Mouse (Mus musculus): Measurements from ENCODE around the gene Lmod3.
"Not testable (repeated sequence)": the region's sequence is repeated elsewhere in the genome, so short reads cannot be mapped to it uniquely, and the experiment has no call there.

The Lmod3 gene

DNA sequence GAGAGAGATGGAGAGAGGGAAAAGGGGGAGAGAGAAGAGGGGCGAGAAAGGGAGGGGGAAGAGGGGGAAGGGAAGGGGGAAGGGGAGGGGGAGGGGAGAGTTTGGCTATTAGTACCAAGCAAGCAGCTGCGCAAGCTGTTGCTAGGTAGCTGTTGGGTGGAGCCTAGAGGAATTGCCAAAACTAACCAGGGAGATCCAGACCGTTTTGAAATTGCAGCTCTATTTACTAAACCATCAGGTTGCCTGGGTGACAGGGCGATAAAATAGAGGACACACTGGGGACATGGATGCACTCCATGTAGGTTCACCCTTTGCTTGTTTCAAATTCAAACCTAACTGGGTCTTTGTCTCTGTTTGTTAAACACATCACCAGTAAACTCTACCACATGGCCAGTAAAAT, 23.8 kb upstream of the Lmod3 start:
- no peak for DNase-seq (ENCODE audit: extremely low spot score)

DNA sequence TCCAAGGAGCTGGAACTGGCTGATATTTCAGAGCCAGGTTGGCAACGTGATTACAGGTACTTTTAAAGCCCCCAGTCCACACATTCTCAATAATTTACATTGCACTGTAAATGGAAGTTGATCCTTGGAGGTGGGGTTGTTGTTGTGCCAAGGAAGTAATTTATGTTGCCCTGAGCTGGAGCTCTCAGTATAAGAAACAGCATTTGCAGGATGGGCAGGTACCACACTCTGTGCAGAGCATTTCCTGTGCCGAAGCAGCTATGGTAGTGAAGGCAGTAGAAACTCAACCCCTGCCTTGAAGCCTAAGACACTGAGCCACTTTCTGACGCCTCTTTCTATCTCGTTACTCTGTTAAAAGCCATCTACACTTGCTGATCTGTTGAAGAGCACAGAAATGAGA, 23.2 kb upstream of the Lmod3 start:
- DNase-seq (ENCODE audit: extremely low spot score), result no peak

DNA sequence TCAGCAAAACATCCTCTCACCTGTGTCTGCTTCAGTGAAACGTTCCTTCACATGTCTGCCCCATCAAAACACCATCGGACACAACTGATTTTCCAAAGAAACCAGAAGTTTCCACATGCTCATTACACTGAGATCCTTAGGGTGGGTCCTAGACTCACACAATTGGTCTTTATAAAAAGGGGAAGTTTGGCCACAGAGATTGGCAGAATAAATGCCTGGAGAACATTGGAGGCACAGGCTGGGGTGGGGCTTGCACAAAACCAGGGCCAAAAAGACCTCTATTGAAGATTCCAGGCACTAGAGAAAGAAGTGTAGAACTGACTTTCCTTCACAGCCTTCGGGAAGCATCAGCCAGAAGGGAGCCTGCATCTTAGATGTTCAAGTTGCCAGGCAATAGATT, 21.2 kb upstream of the Lmod3 start:
- no peak for DNase-seq (ENCODE audit: extremely low spot score)

DNA sequence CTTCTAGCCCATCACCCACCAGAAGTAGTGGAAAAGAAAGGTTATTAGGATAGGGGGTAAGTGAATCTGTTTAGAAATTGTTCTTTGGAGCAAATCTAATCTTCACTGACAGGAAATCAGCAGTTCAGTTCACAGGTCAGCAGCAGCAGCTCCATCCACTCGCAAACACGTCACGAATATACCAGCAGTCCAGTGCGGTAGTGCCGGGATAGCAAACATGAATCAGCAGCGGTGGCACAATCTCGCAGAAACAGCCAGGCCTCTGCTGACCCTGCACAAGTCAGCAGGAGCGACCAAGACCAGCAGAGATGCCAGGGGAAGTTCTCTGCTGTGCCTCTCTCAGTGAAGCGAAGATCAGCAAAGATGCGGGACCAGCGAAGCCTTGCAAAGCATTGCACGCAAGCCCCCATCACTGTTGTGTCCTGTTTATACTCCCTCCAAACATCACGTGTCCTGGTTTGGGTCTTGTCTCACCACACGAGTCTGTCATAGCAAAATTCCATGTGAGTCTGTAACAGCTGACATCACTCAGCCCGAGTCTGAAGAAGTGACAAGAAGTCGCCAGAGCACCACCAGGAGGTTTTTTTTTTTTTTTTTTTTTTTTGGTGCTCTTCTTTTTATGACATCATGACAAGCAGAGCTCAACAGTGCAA, 20.6 kb upstream of the Lmod3 start:
- no peak for DNase-seq (ENCODE audit: extremely low spot score)

DNA sequence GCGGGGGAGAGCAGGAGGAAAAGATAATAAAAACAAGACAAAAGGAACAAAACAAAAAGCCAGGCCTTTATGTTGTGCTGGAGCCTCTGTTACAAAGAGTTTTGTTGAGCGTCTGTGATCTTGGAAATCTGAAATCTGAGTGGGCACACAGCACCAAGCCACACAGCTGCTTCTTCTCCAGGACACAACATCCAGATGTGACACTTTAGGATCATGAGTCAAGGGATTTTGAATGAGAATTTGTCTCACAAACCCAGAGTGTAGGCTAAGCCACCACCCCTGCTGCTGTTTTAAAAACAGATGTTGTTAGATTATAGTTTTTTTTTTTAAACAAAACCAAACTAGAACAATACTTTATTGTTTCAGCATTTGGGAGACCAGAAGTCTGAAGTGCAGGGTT, 19.8 kb upstream of the Lmod3 start:
- no peak for DNase-seq (ENCODE audit: extremely low spot score)

DNA sequence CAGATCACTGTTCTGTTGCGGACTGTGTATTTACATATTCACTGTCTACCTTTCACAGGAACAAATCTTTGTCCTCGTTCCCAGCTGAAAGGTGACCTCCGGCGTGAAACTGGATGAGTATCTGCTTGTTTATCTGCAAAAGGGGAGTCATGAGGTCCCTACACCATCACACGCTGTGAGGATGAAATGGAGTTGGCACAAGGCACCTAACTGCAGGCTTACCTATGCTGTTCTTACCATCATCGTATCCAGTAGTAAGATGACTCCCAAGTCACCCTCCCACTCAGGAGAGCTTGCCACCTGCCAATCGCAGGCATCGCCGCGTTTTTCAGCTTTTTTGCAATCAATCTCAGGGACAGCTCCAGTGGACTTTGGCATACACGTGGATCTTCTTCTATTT, 17.0 kb upstream of the Lmod3 start:
- DNase-seq (ENCODE audit: extremely low spot score), result no peak

DNA sequence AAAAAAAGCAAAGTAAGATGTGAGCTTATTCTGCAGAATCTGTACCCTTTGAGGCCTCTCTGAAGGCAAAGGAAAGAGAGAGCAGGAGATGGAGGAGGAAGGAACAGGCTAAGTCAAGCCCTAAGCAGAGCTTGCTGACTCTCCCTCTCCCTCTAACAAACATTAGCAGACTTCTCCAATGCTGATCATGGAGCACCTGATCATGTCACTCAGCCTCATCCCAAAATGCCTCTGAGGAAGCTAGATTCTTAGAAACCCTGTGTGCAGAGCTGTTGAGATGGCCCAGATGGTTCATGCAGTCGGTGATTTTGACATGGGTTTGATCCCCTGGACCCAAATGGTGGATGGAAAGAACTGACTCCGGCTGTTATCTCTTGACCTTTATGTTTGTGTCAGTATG, 14.6 kb upstream of the Lmod3 start:
- DNase-seq (ENCODE audit: extremely low spot score), result no peak

DNA sequence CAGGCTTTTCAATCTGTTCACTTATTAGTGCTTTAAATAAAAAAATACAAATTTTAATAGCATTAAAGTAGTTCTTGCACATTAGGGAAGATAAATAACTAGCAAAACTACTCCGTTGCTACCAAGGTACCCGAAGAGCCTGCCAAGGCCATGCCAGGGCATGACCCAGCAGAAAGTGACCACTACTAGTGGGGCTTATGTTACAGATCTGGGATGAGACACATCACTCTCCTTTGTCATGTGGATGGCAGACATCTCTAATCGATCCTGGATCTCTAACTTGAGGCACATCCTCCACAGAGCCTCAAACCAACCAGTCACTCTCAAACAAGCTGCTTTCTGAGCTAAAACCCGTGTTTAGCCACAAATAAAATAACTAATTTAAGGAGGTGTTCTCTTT, 14.1 kb upstream of the Lmod3 start:
- DNase-seq (ENCODE audit: extremely low spot score), result no peak

DNA sequence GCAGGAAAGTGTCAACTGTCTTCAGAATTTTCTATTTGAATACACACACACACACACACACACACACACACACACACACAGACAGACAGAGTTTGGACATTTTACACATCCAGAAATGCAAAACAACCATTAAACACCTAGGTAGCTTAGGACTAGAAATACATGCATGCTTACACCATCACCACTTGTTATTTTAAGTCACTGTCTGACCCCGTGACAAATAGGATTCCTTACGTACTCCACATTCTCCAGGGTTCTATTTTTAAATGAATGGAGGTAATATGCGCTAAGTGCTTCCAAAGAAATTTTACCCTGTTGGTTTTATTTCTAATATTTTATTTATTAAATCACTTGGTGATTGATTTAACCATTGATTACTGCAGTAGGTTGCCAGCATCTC, 13.1 kb upstream of the Lmod3 start:
- DNase-seq (ENCODE audit: extremely low spot score), result no peak

DNA sequence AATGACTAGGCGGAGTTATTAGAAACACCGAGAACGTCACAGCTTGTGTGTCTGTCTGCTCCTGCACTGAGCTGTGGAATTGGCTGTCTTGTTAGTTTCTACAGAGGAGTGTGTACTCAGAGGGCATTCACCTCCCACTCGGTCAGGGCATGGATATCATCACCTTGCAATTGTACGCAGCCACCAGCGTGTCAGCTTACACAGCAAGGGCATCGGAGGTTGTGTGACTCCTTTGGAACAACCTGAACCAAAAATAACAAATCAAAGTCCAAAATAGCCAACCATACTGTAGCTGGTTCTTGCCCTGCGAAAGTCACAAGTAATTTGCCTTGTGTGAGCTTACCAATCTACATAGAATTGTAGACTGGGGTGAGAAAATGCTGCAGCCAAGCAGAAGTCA, 12.7 kb upstream of the Lmod3 start:
- no peak for DNase-seq (ENCODE audit: extremely low spot score)

DNA sequence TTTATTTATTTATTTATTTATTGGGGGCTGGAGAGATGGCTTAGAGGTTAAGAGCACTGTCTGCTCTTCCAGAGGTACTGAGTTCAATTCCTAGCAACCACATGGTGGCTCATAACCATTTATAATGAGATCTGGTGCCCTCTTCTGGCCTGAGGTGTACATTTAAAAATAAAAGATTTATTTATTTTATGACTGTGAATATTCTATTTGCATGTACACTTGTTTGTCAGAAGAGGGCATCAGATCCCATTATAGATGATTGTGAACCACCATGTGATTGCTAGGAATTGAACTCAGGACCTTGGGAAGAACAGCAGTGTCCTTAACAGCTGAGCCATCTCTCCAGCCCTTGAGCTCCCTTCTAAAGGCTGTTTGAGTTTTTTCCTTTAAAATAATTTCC, 11.2 kb upstream of the Lmod3 start:
- not testable (repeated sequence) for DNase-seq (ENCODE audit: extremely low spot score)

DNA sequence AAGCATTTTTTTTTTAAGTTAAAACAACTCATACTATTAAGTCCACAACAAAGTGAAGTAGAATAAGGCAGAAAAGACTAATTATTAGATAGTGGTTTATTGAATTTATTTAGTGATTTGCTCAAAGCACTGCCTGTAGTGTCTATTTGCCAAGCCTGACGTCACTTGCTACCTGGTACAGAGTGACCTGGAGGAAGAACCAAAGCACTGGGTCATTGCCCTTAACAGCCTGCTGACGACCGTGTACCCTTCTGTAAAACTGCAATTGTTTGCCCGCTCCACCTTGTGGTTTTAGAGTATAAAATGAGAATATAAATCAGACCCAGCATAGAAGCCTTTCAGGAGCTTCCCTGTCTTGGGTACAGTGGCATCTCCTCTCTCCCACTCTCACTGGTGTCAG, 9.7 kb upstream of the Lmod3 start:
- DNase-seq (ENCODE audit: extremely low spot score), result no peak

DNA sequence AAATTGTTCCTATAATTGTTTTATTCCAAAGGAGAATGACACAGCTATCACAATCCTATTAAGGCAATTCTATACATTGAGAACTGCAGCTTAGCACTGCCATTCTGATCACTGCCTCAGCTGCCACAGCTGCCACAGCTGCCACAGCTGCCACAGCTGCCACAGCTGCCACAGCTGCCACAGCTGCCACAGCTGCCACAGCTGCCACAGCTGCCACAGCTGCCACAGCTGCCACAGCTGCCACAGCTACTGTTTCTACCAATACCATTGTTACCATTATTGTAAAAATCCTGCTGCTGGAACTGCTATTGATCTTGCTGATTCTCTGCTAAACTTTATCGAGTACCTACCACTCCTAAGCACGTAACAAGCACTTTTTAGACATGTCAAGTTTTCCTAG, 7.4 kb upstream of the Lmod3 start:
- not testable (repeated sequence) for DNase-seq (ENCODE audit: extremely low spot score)

DNA sequence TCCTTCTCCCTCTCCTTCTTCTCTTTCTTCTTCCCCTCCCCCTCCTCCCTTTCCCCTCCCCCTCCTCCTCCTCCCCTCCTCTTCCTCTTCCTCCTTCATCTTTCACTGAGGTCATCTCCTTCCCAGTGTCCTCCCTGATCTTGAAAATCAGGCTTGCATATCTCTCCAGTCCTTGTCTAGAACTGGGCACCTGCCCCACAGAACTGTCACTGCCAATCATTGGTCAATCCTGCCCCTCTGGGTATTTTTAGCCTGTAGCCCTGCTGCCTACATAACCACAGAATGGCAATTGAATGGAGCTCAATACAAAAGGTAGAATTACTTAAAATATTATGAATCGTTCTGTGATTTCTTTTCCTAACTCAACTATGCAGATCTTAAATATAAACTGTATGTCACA, 5.9 kb upstream of the Lmod3 start:
- DNase-seq (ENCODE audit: extremely low spot score), result no peak

DNA sequence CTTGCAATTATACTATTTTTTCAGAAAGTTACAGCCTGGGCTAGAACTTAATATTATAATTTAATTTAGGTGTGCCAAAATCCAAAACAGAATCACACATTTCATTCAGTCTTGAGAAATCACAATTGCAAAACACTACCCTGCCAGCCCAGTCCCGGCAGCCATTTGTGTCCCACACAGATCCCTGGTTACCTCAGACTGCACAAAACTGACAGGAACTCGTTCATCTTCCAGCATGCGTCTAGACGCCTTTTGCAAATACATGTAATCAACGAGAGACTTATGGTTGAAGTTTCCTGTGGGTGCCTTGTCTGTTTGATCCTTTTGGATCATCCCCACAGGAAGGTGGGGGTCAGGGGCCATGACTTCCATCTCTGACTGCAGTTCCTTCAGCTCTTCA, 473 bp downstream of the Lmod3 start:
- DNase-seq (ENCODE audit: extremely low spot score), result no peak

DNA sequence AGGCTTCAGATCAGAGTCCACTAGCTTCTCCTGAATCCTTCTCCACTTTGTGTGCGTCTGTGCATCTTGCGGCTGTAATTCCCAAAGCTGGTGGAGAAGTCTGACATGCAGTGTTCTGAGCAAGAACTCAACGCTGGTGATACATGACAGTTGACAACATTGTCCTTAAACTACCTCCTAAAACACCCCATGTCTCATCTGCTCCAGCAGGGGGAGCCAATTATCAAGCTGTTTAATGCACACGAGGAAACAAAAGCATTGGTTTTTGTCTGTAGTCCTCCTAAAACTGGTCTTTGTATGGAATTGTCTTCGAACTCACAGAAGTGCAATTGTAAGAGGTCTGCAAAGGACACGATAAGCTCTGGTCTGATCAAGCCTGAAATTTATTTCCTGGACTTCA, 1.6 kb downstream of the Lmod3 start:
- peak; percentile 32 for DNase-seq (ENCODE audit: extremely low spot score)

DNA sequence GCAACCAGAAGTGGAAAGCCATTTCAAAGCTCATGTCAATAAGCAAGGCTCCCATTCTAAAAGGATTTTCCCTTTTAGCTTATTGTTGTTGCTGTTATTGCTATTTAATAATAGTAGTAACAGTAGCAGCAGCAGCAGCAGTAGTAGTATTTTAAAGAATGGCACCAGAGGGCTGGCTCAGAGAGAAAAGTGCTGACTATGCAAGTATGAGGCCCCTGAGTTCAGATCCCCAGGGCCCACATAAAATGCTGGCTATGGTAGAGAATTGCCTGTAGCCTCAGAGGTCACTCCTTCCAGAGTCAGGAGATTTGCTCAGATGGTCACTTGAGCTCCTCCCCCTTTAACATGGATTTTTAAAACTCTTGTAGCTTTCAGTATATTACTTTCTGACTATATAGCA, 7.4 kb downstream of the Lmod3 start:
- DNase-seq (ENCODE audit: extremely low spot score), result no peak

DNA sequence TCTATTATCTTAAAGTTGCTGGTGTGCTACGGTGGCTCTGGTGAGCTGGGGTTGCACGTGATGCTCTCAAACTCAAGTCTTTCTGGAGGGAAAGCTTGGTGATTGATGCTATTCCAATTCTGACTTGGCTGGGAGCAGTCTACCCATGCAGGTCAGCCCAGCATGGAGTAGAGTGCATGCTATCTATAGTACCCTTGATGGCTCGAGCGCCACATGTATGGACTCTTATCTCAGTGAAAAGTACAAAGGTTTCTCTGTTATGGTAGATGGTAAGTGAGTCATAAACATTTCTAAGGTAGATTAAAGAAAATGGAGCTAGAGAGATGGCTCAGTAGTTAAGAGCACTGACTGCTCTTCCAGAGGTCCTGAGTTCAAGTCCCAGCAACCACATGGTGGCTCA, 10.0 kb downstream of the Lmod3 start:
- no peak for DNase-seq (ENCODE audit: extremely low spot score)

DNA sequence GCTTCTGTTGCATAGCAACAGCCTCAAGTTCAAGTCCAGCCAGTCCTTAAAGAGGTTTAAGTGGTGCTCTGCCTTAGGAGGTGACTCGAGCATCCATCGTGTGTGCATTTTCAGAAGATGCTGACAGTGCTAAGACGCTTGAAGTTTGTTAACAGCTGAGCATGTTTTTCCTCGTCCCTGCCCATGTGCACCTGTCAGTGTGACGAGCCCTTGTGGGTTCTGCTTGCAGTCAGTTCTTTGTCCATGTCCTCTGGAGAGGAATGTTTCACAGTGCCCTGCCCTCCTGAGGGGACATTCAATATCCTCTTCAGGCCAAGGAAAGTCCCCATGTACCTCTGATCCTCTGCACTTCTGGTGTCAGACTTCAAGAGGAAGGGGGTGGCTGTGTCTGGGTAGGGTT, 12.5 kb downstream of the Lmod3 start:
- DNase-seq (ENCODE audit: extremely low spot score), result no peak

DNA sequence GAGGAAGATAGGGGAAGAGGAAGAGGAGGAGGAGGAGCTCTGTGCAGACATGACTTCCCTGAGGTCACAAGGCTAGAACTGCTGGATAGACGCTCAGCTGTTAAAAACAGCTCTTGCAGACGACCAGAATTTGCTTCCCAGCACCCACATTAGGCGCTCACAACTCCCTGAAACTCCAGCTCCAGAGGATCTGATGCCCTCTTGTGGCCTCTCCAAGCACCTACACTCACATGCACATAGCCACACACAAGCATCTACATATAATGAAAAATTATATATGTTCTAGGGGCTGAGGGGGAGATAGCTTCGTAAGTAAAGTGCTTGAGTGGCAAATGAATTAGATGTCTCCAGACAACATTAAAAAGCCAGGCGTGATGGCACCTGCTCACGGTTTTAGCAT, 13.2 kb downstream of the Lmod3 start:
- DNase-seq (ENCODE audit: extremely low spot score), result no peak

DNA sequence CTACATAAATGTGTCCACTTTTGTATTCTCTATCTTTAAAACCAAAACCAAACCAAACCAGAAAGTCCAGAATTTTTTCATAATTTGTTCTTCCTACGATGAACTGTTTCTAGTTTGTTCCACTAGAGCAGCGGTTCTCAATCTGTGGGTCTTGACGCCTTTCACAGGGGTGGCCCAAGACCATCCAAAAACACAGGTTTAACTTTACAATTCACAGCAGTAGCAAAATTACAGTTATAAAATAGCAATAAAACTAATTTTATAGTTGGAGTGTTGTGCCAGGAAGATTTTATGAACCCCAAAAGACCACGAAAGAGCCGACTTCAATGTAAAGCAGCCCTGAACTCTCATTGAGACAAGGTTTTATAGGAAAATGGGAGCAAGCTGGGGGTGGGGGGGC, 16.5 kb downstream of the Lmod3 start:
- DNase-seq (ENCODE audit: extremely low spot score), result no peak

DNA sequence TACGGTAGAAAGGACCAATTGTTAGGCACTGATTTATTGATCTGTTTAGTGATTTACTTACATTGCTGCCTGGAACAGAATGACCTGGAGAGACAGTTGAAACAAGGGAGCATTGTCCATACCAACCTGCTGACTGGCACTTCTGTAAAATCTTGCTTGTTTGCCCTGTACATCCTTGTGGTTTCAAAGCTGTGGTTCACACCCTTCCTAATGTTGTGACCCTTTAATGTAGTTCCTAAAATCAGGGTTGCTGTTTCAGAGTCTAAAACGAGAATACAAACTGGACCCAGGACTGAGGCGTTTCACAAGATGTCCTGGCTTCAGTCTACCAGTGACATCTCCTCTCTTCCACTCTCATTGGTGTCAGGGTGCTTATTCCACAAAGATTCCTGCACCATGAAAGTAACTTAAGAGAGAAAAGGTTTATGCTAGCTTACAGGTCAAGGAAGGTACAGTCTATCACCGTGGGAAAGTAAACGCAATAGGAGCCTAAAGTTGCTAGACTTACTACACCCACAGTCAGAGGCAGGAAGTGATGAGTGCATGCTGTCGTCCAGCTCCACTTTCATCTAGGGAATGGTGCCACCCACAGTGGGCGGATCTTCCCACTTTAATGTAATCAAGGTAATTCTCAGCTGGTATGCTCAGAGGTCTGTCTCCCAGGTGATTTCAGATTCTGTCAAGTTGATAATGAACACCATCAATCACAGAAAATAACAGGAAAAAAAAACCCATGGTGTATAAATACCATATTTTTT, 17.5 kb downstream of the Lmod3 start:
- DNase-seq (ENCODE audit: extremely low spot score), result no peak

DNA sequence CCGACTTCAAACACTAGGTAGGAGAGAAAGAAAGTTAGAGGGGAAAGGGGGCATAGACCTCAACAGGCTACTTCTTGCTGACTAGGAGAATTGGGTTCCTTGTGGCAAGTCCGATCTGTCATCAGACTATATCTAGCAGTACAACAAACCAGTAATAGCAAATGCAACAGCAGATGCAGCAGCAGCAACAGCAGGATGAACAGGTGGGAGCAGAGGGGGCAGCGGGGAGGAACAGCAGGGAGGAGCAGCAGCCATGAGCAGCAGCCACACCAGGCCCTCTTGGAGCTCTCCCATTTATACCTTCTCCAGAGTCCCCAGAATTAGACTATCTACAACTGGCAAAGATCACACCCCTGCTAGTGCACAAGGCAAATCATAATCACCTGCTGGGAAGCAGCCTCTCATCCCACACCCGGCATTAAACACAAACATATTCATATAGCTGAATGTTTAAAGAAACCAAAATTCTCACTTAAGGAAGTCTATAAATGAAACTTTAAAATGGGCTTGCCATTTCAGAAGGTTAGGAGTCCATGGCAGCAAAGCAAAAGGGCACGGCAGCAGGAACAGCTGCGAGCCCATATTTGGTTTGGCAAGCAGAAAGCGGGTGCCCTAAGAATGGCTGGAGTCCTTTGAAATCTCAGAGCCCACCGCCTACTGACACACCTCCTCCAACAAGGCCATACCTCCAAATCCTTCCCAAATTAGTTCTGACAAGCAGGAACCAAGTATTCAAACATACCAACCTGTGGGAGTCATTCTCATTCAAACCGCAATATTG, 25.3 kb downstream of the Lmod3 start:
- no peak for DNase-seq (ENCODE audit: extremely low spot score)

Data from embryo, embryonic 9.5 days (tissue).